ENCODE assay signal across 27 mouse cellular contexts in genomic region chr2:69099147-69099546, GRCm38 (mm10).
"Had no signal": no experiment of that assay in that cellular context is flagged by ENCODE, and none has a peak within 500 bp of the region (broad histone marks: within the 10 kb centered on the region; RNA-seq: fewer than 3 reads in every experiment).

No protein-coding gene starts in this region.

- H3K4me1 ChIP-seq: heart, embryonic 15.5 days; hindbrain, embryonic 13.5 days; hindbrain, embryonic 15.5 days; kidney, embryonic 15.5 days; limb, embryonic 10.5 days; limb, embryonic 12.5 days; liver, embryonic 13.5 days had no signal

- H3K9me3 ChIP-seq: heart, embryonic 13.5 days; heart, embryonic 15.5 days; hindbrain, embryonic 10.5 days; hindbrain, embryonic 13.5 days; hindbrain, embryonic 15.5 days; kidney, embryonic 15.5 days; limb, embryonic 10.5 days; limb, embryonic 12.5 days; liver, embryonic 13.5 days had no signal

- H3K4me3 ChIP-seq: heart, embryonic 13.5 days; heart, embryonic 15.5 days; hindbrain, embryonic 10.5 days; hindbrain, embryonic 13.5 days; hindbrain, embryonic 15.5 days; kidney, embryonic 15.5 days; left cerebral cortex, adult 2 months; limb, embryonic 10.5 days; limb, embryonic 12.5 days; liver, embryonic 13.5 days had no signal

- DNase-seq: forebrain, postnatal 0 days; gastrocnemius, postnatal 14 days; gastrocnemius, postnatal 36 days; heart, postnatal 14 days; heart, postnatal 4 days; kidney, adult 11 months; kidney, adult 2 months; kidney, adult 9 months; kidney, postnatal 14 days; kidney, postnatal 36 days; layer of hippocampus, postnatal 36 days; liver; liver, embryonic 13.5 days had no signal

- H3K27ac ChIP-seq: heart, embryonic 13.5 days; heart, embryonic 15.5 days; hindbrain, embryonic 10.5 days; hindbrain, embryonic 13.5 days; hindbrain, embryonic 15.5 days; hindbrain, postnatal 0 days; kidney, embryonic 15.5 days; kidney, postnatal 0 days; left cerebral cortex, adult 2 months; limb, embryonic 10.5 days; limb, embryonic 12.5 days; liver, embryonic 13.5 days had no signal

- ATAC-seq: forebrain, postnatal 0 days; hindbrain, postnatal 0 days; intestine, embryonic 16.5 days had no signal

- H3K4me2 ChIP-seq: heart, embryonic 11.5 days; heart, embryonic 13.5 days; heart, embryonic 15.5 days; hindbrain, embryonic 13.5 days; hindbrain, embryonic 15.5 days; kidney, embryonic 15.5 days; limb, embryonic 12.5 days; liver, embryonic 11.5 days; liver, embryonic 13.5 days had no signal

- H3K36me3 ChIP-seq: heart, embryonic 13.5 days; heart, embryonic 15.5 days; hindbrain, embryonic 10.5 days; hindbrain, embryonic 15.5 days; kidney, embryonic 15.5 days; limb, embryonic 10.5 days; limb, embryonic 12.5 days; liver, embryonic 13.5 days had no signal

- H3K27me3 ChIP-seq: heart, embryonic 13.5 days; heart, embryonic 15.5 days; hindbrain, embryonic 13.5 days; hindbrain, embryonic 15.5 days; kidney, embryonic 15.5 days; limb, embryonic 12.5 days; liver, embryonic 13.5 days had no signal

- H3K9ac ChIP-seq: forebrain, postnatal 0 days; heart, embryonic 13.5 days; heart, embryonic 15.5 days; hindbrain, embryonic 13.5 days; hindbrain, embryonic 15.5 days; kidney, embryonic 15.5 days; limb, embryonic 12.5 days; liver, embryonic 13.5 days had no signal
